Mouse (Mus musculus) intestine, postnatal 0 days (tissue): ENCODE measurements around the gene Hecw2. TPM values are rescaled to one million over a fixed set of nuclear protein-coding genes. Genes with fewer than 3 reads are reported as not detected.

ENCODE experiments used
- ATAC-seq: fragments of 200-750 bp; cut with Nextera tagmentation; 2 replicates; pipeline ENCODE4 v1.8.0; 2017; ENCODE audit warnings: mild to moderate bottlenecking, moderate TSS enrichment, moderate library complexity
- H3K27ac ChIP-seq: fragments of 300-500 bp; sonication (generic); 2 replicates; pipeline ENCODE4 v1.5.1; 2014; ENCODE audit warnings: mild to moderate bottlenecking, low read depth, low read length, moderate library complexity
- H3K27me3 ChIP-seq: fragments of 300-500 bp; sonication (generic); replicated peaks from 2 replicates; pipeline ENCODE4 v1.6.1; 2014; ENCODE audit warnings: low read length, mixed read lengths; ENCODE audit not compliant: control insufficient read depth, insufficient read depth
- H3K36me3 ChIP-seq: fragments of 300-500 bp; sonication (generic); 2 replicates; pipeline ENCODE4 v1.6.1; 2014; ENCODE audit warnings: mild to moderate bottlenecking, moderate library complexity; ENCODE audit not compliant: control insufficient read depth, insufficient read depth
- H3K4me1 ChIP-seq: fragments of 300-500 bp; sonication (generic); replicated peaks from 2 replicates; pipeline ENCODE4 v1.6.1; 2014; ENCODE audit warnings: antibody characterized with exemption, low read length, mixed read lengths; ENCODE audit not compliant: control insufficient read depth, insufficient read depth
- H3K4me2 ChIP-seq: fragments of 300-500 bp; sonication (generic); replicated peaks from 2 replicates; pipeline ENCODE4 v1.6.1; 2014; ENCODE audit warnings: low read depth, mild to moderate bottlenecking, moderate library complexity
- H3K4me3 ChIP-seq: fragments of 300-500 bp; sonication (generic); 2 replicates; pipeline ENCODE4 v1.5.1; 2014; ENCODE audit warnings: low read depth, low read length
- H3K9ac ChIP-seq: fragments of 300-500 bp; sonication (generic); 2 replicates; pipeline ENCODE4 v1.6.1; 2014; ENCODE audit warnings: mild to moderate bottlenecking, low read depth, low read length
- H3K9me3 ChIP-seq: fragments of 300-500 bp; sonication (generic); 2 replicates; pipeline ENCODE4 v1.6.1; 2016; ENCODE audit warnings: mixed run types; ENCODE audit not compliant: control insufficient read depth
- CTCF ChIP-seq: sonication (generic); IDR thresholded peaks from 2 replicates; pipeline ENCODE4 v1.5.1; 2016; ENCODE audit warnings: low read depth, mild to moderate bottlenecking, control low read depth, antibody characterized with exemption, moderate library complexity
- WGBS: fragments of 180-500 bp; shearing (Covaris S2); extraction: QIAGEN DNeasy Blood & Tissue Kit; methylation state at CpG from one replicate; pipeline ENCODE4 v1.1.7; 2014; 5-methylcytosine and 5-hydroxymethylcytosine counted together
- polyA plus RNA-seq: library from polyadenylated mRNA; unstranded; fragments of >200 nt; fragmentation: Nextera tagmentation; extraction: Ambion mirVana; gene quantifications from 2 replicates; pipeline ENCODE4 v1.2.1, GENCODE M21; 2015

The Hecw2 gene
- polyA plus RNA-seq, 1 experiment from 2014 or later, result 0.69 TPM

DNA sequence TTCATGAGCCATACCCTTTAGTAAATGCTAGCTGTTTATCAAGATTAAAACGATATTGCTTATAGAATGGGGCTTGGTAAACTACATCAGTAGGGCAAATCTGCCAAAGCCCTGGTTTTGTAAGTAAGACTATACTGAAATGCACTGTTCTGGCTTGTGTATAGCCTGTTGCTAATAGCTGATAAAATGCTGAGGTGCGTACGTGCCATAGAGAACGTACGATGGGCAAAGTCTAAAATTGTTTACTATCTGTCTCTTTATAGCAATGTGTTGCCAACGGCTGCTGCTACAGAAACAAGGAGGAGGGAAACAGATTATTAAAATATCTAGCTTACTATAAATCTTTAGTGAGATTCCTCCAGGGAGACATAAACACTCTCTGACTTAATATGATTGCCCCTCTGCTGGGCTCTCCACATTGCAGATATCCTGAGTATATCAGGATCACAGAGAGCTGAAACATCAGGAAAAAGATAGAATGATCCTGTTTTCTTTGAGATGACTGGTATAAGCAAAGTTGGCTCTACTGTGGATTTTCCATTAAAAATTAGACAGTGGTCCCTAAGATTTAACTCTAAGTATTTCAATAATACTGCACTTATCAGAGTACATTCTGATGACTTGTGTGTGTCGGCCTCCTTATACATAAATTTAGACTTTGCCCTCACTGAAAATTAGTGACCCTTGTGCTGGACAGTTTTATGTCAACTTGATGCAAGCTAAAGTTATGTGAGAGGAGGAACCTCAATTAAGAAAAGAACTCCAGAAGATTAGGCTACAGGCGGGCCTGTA is 350.6 kb downstream of the Hecw2 start:
- WGBS, result 34% methylated on average over 8 of the region's 8 CpGs
- no peak overlapping the region for H3K4me3 ChIP-seq
- no peaks in the 10 kb centered on the region for H3K27me3 ChIP-seq
- H3K9me3 ChIP-seq, result no peaks in the 10 kb centered on the region
- no peak for TF ChIP-seq CTCF
- H3K4me2 ChIP-seq, result peak overlapping the region; percentile 24; the same call in 1 of the 2 replicates
- H3K36me3 ChIP-seq, result no peaks in the 10 kb centered on the region
- peaks cover 4% of the 10 kb centered on the region; the same call in 1 of the 2 replicates for H3K4me1 ChIP-seq
- ATAC-seq, result peak; percentile 84
- H3K27ac ChIP-seq, result peak overlapping the region; percentile 73
- H3K9ac ChIP-seq, result no peak overlapping the region

DNA sequence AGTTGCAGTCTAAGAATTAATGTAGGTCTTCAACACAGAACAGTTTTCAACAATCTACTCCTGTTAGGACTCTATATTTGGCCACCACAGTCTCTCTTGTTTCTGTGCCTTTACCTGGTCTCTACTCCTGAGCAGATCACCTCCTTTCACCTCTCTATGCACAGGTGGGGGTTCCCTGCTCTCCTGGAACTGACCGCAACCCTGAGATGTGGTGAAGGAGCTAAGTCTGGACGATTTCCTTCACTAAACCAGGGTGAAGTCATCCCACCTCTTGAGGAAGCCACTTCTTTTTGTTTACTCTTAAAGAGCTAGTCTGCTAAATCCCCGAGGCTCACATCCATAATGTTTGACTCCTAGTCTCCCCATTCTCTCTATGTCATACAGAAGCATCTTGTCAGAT is 351.9 kb downstream of the Hecw2 start:
- Histone ChIP-seq H3K36me3 (no peaks in the 10 kb centered on the region), H3K27me3 (no peaks in the 10 kb centered on the region), H3K4me3 (no peak overlapping the region), H3K9me3 (no peaks in the 10 kb centered on the region), H3K9ac (no peak overlapping the region), H3K27ac (no peak overlapping the region), H3K4me1 (peaks cover 4% of the 10 kb centered on the region; the same call in 1 of the 2 replicates), H3K4me2 (no peak overlapping the region)
- TF ChIP-seq CTCF, result no peak
- ATAC-seq, result no peak
- WGBS, result 67% methylated on average over 3 of the region's 3 CpGs

DNA sequence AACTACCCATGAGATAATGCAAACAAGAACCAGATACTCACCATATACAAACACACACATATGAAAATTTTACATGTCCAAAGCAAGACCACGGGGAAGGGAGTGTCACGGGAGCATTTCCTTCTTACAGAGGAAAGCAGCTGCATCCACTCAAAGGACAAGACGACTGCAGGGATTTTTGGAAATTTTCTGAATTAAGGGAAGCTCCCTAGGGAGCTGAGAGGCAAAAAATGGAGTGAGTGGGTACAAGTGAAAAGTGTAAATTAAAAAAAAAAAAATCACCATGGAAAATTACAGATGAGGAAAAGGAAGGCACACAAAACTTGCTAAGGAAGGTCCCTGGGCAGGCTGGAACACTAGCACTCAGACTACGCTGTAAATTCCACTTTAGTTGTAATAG is 353.9 kb downstream of the Hecw2 start:
- H3K36me3 ChIP-seq, result no peaks in the 10 kb centered on the region

DNA sequence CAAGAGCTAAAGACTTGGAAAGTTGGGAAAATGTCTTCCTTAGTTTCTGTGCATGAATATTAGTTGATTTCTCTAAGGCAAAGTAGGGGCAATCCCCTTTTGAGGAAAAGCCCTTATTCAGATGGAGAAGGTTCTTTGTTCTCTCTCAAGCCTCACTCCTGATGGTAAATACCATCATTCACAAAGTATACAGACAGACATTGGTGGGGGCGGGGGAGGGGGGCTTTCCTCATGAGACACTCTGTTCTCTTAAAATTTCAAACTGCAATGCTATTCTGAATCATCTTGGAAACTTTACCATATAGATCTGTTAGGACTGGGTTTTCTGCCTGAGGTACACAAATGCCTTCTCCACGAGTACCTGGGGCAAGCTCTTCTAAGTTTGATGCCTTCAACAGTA is 355.6 kb downstream of the Hecw2 start:
- no peak for TF ChIP-seq CTCF
- Histone ChIP-seq H3K4me3 (no peak overlapping the region), H3K27me3 (no peaks in the 10 kb centered on the region), H3K9ac (no peak overlapping the region), H3K4me2 (no peak overlapping the region), H3K4me1 (0 out of 2 replicates have a peak, but pooled peaks cover 4% of the 10 kb centered on the region), H3K36me3 (no peaks in the 10 kb centered on the region), H3K9me3 (no peaks in the 10 kb centered on the region), H3K27ac (no peak overlapping the region)
- 61% methylated on average over 2 of the region's 2 CpGs for WGBS
- ATAC-seq, result no peak

More for the DNA sequence above, 353.9 kb downstream of the Hecw2 start:
- Histone ChIP-seq H3K27ac (no peak overlapping the region), H3K4me3 (no peak overlapping the region), H3K27me3 (no peaks in the 10 kb centered on the region), H3K4me2 (no peak overlapping the region), H3K9ac (no peak overlapping the region), H3K4me1 (peaks cover 4% of the 10 kb centered on the region; the same call in 1 of the 2 replicates), H3K9me3 (no peaks in the 10 kb centered on the region)
- TF ChIP-seq CTCF, result no peak
- WGBS, result 58% methylated on average over 4 of the region's 4 CpGs
- ATAC-seq, result no peak

DNA sequence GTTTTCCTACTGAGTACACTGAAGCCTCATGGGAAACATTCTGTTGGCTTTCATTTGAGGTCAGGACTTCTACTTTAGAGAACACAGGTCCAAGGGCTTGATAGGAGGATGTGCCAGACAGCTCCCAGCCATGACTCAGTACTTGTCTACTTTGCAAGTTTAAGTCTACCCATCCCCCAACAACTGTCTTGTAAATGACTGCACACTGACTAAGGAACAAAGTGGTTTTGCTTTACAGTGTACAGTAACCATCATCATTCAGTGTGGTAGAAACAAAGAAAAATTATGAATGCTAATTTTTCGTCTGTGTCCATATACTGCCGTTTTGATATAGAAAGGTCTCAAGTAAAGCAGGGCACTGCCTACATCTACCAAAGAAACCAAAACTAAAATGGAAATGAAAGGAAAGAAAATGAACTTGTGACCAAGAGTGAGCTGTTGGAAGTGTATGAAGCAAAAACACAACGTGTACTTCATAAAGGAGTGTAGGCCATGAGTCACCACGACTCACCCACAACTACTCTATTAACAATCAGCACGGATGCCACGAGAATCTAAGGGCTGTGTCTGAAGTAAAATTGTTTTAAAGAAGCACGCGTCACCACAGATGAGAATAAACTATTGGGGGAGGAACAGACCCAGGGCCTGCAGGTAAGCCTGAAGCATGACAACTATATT is 356.6 kb downstream of the Hecw2 start:
- H3K4me2 ChIP-seq, result no peak overlapping the region
- H3K4me1 ChIP-seq, result no peaks in the 10 kb centered on the region
- no peaks in the 10 kb centered on the region for H3K27me3 ChIP-seq
- H3K9me3 ChIP-seq, result no peaks in the 10 kb centered on the region
- H3K4me3 ChIP-seq, result no peak overlapping the region
- no peaks in the 10 kb centered on the region for H3K36me3 ChIP-seq
- no peak overlapping the region for H3K9ac ChIP-seq
- peak; percentile 86 for ATAC-seq
- no peak for TF ChIP-seq CTCF
- no peak overlapping the region for H3K27ac ChIP-seq
- 68% methylated on average over 8 of the region's 8 CpGs for WGBS

DNA sequence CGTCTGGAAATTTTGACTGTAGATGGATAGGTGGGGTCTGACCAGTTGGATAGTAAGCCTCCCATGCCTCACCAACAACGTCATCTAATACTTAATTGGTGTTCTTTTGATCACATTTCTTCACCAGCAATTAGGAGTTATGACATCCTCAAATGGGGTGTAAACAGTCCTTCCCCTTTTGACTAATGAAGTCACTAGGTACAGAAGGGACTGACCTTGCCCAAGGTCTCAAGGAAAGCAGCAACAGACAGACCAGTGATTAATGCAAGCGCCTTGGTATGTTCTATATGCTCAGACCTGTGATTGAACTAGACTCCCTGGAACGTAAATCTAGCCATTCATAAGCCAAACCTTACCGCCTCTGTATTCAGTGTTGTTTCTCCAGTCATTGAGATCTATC is 364.7 kb downstream of the Hecw2 start:
- Histone ChIP-seq H3K27me3 (no peaks in the 10 kb centered on the region), H3K36me3 (no peaks in the 10 kb centered on the region), H3K9ac (no peak overlapping the region), H3K4me1 (no peaks in the 10 kb centered on the region), H3K9me3 (no peaks in the 10 kb centered on the region), H3K27ac (no peak overlapping the region), H3K4me2 (no peak overlapping the region), H3K4me3 (no peak overlapping the region)
- no peak for ATAC-seq
- TF ChIP-seq CTCF, result no peak
- WGBS, result 88% methylated on average over 5 of the region's 5 CpGs
